ENCODE assay signal across 7 mouse cellular contexts in the genomic region with DNA sequence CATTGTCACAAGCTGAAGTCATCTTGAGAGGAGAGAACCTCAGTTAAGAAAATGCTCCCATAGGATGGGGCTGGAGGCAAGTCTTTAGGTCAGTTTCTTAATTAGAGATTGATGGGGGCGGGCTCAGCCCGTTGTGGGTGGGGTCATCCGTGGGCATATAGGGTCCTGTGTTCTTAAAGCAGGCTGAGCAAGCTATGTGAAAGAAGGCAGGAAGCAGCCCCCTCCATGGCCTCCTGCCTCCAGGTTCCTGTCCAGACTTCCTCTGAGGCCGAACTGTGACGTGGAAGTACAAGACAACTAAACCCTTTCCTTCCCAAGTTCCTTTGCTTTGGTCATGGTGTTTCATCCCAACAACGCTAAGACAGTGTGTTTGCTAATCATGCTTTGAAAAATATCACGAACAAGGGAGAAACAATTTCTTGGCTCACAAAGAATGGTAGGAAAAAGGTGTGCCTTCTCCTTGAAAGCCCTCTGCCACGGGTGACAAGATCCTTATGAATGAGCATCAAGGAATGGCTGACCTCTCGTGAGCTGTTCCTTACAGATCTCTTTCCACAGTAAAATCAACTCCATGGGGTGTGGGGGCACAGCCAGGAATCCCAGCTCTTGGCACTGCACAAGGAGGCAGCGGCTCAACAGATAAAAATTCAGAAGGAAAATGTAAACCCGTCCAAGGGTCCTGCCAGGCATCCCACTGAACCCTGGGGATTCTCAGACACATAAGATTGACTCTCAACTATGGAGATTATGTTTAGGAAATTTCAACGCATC. TPM values are rescaled to one million over a fixed set of nuclear protein-coding genes. Genes with fewer than 3 reads are reported as not detected.
A peak's percentile ranks its signal among the peaks of the same experiment; 100 is the strongest.
DNase-seq lines count a peak whose midpoint lies in the region; ATAC-seq and TF ChIP-seq lines count a peak whose summit lies in the region.

No protein-coding gene starts in this region.

- peak; percentile 24 for DNase-seq in thymus, postnatal 0 days (ENCODE audit: low spot score)
- no peak for DNase-seq in thymus, adult 18-20 months
- no peak for DNase-seq in forebrain, embryonic 10.5 days (ENCODE audit: extremely low spot score, low spot score)
- DNase-seq in kidney, postnatal 0 days (ENCODE audit: low spot score), result peak; percentile 82
- peak; percentile 83 for DNase-seq in midbrain, embryonic 11.5 days (ENCODE audit: low spot score, missing footprints)
- no peak for DNase-seq in right cerebral cortex, postnatal 10 days (ENCODE audit: low spot score in 2 of 2)
- no peak for DNase-seq in cerebellum, postnatal 25 days

- peak overlapping the region; percentile 98 for H3K27ac ChIP-seq in forebrain, embryonic 10.5 days
- H3K27ac ChIP-seq in kidney, postnatal 0 days, result peak overlapping the region; percentile 82
- H3K27ac ChIP-seq in midbrain, embryonic 11.5 days (ENCODE audit: low read depth, low read length), result no peak overlapping the region

- H3K4me3 ChIP-seq in forebrain, embryonic 10.5 days, result peak overlapping the region; percentile 97
- H3K4me3 ChIP-seq in kidney, postnatal 0 days (replicated peaks; ENCODE audit: low read depth, low read length), result peak overlapping the region; percentile 84
- peak overlapping the region; percentile 84 for H3K4me3 ChIP-seq in midbrain, embryonic 11.5 days (ENCODE audit: low read depth, low read length)

- H3K36me3 ChIP-seq in forebrain, embryonic 10.5 days (replicated peaks), result peaks cover 50% of the 10 kb centered on the region
- no peaks in the 10 kb centered on the region for H3K36me3 ChIP-seq in kidney, postnatal 0 days (ENCODE audit: insufficient read depth, low read length)
- H3K36me3 ChIP-seq in midbrain, embryonic 11.5 days (ENCODE audit: control insufficient read depth, insufficient read depth, low read length), result peaks cover 20% of the 10 kb centered on the region

- peak overlapping the region; percentile 70 for H3K9ac ChIP-seq in kidney, postnatal 0 days (ENCODE audit: low read depth, low read length)
- H3K9ac ChIP-seq in midbrain, embryonic 11.5 days (ENCODE audit: low read length), result peak overlapping the region; percentile 96

- peaks cover 40% of the 10 kb centered on the region for H3K4me1 ChIP-seq in forebrain, embryonic 10.5 days
- H3K4me1 ChIP-seq in kidney, postnatal 0 days (replicated peaks; ENCODE audit: insufficient read depth, low read length), result peaks cover 19% of the 10 kb centered on the region; the same call in 1 of the 2 replicates
- peaks cover 27% of the 10 kb centered on the region for H3K4me1 ChIP-seq in midbrain, embryonic 11.5 days (ENCODE audit: control insufficient read depth, insufficient read depth, low read length)

- no peaks in the 10 kb centered on the region for H3K27me3 ChIP-seq in forebrain, embryonic 10.5 days (ENCODE audit: poor library complexity, severe bottlenecking)
- H3K27me3 ChIP-seq in kidney, postnatal 0 days (ENCODE audit: insufficient read depth, low read length), result no peaks in the 10 kb centered on the region
- no peaks in the 10 kb centered on the region for H3K27me3 ChIP-seq in midbrain, embryonic 11.5 days (ENCODE audit: control insufficient read depth, insufficient read depth, low read length)

- WGBS in forebrain, embryonic 10.5 days, result 33% methylated on average over 12 of the region's 12 CpGs
- WGBS in kidney, postnatal 0 days, result 6% methylated on average over 12 of the region's 12 CpGs
- WGBS in midbrain, embryonic 11.5 days, result 39% methylated on average over 12 of the region's 12 CpGs

- H3K4me2 ChIP-seq in kidney, postnatal 0 days (ENCODE audit: low read length), result peak overlapping the region; percentile 72
- H3K4me2 ChIP-seq in midbrain, embryonic 11.5 days, result peak overlapping the region; percentile 87

- ATAC-seq in kidney, postnatal 0 days (replicated peaks; ENCODE audit: low FRiP score, low read depth), result no peak
- ATAC-seq in midbrain, embryonic 11.5 days (ENCODE audit: low FRiP score), result no peak

- TF ChIP-seq CTCF in kidney, postnatal 0 days (IDR thresholded peaks at IDR 0.05; ENCODE audit: low read depth), result no peak

- H3K9me3 ChIP-seq in forebrain, embryonic 10.5 days, result no peaks in the 10 kb centered on the region
- H3K9me3 ChIP-seq in kidney, postnatal 0 days (replicated peaks; ENCODE audit: low read length), result no peaks in the 10 kb centered on the region
- H3K9me3 ChIP-seq in midbrain, embryonic 11.5 days (ENCODE audit: control insufficient read depth, low read length), result no peaks in the 10 kb centered on the region

RNA-seq across cellular contexts. Expression of a gene that starts 1.5 kb away (rescaled TPM):
- 394 and 415 TPM in 2 replicates for polyA plus RNA-seq in thymus, postnatal 0 days (2015; fragmentation: Nextera tagmentation; extraction: Ambion mirVana)
- 542 and 548 TPM in 2 replicates for polyA plus RNA-seq in forebrain, embryonic 10.5 days (2016; fragmentation: Nextera tagmentation; extraction: Ambion mirVana)
- 230 and 245 TPM in 2 replicates for polyA plus RNA-seq in kidney, postnatal 0 days (2015; fragmentation: Nextera tagmentation; extraction: Ambion mirVana)
- polyA plus RNA-seq in midbrain, embryonic 11.5 days (2014; fragmentation: Nextera tagmentation; extraction: Ambion mirVana), result 408 and 424 TPM in 2 replicates

RNA-seq across cellular contexts. Expression of a gene that starts 47.3 kb away (rescaled TPM):
- polyA plus RNA-seq in thymus, postnatal 0 days (2015; fragmentation: Nextera tagmentation; extraction: Ambion mirVana), result 8.5 and 10.5 TPM in 2 replicates
- 18.5 and 24.8 TPM in 2 replicates for polyA plus RNA-seq in forebrain, embryonic 10.5 days (2016; fragmentation: Nextera tagmentation; extraction: Ambion mirVana)
- 48.8 and 52.4 TPM in 2 replicates for polyA plus RNA-seq in kidney, postnatal 0 days (2015; fragmentation: Nextera tagmentation; extraction: Ambion mirVana)
- polyA plus RNA-seq in midbrain, embryonic 11.5 days (2014; fragmentation: Nextera tagmentation; extraction: Ambion mirVana), result 58.8 and 63.9 TPM in 2 replicates

Comparison
In these comparisons a context has a peak if more than half of its experiments do, and no peak if none do; other contexts are left out.
1. DNase-seq: peak in thymus, postnatal 0 days (single experiment), kidney, postnatal 0 days (single experiment) and midbrain, embryonic 11.5 days (single experiment); none in thymus, adult 18-20 months (0 of 2), forebrain, embryonic 10.5 days (single experiment), right cerebral cortex, postnatal 10 days (0 of 2) and cerebellum, postnatal 25 days (0 of 2).
2. Peak in every context shown above with its lines, with median percentiles within 50 percentile points of each other: H3K4me3 ChIP-seq.